In the genomic region with DNA sequence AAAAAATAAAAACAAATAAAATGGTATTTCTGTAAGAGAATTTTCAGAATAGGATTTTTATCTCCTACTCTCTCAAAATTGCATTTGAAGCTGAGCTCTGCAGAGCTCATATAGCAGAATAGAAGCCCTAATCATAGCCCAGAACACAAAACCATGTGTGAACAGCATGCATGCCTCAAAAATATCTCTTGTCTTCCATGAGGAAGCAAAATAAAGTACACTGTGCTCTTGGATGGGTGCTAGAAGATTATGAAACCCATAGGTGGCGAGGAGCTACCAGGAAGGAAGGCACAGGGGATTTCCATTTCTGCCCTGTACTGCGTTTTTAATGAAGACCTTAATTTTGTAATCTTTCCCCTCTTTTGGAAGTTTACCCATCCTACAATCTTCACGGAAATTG, we compare ENCODE assay signal across 15 mouse cellular contexts.
DNase-seq lines count a peak whose midpoint lies in the region.
"Had no signal": no experiment of that assay in that cellular context is flagged by ENCODE, and none has a peak within 500 bp of the region (broad histone marks: within the 10 kb centered on the region; RNA-seq: fewer than 3 reads in every experiment).

No protein-coding gene starts in this region.

- DNase-seq in right cerebral cortex, adult 18-20 months: peak; percentile 7
- no peak for DNase-seq in right cerebral cortex, postnatal 4 days
- peak; percentile 33 for DNase-seq in brain, adult 2 months (ENCODE audit: low read depth, low spot score)
- no peak for DNase-seq in spleen, adult 12 weeks (ENCODE audit: low spot score)
- DNase-seq in spleen, postnatal 36 days (ENCODE audit: low spot score in 2 of 2): no peak
- DNase-seq: adrenal gland, adult 8-10 months; adrenal gland, postnatal 14 days; adrenal gland, postnatal 36 days; cerebellum, adult 11 months; cerebellum, adult 18-20 months; cerebellum, adult 8-10 months; cerebellum, adult 9-11 months; cerebellum, postnatal 14 days; cerebellum, postnatal 36 days; embryo, embryonic 11 days had no signal

Comparison
In these comparisons a context has a peak if more than half of its experiments do, and no peak if none do; other contexts are left out.
1. DNase-seq: peak in right cerebral cortex, adult 18-20 months (single experiment) and brain, adult 2 months (single experiment); none in right cerebral cortex, postnatal 4 days (single experiment), spleen, adult 12 weeks (single experiment) and spleen, postnatal 36 days (0 of 2).